In genomic region chr17:32091032-32091363, GRCm38 (mm10) we compare ENCODE assay signal across 8 mouse cellular contexts. TPM values are rescaled to one million over a fixed set of nuclear protein-coding genes. Genes with fewer than 3 reads are reported as not detected.
DNase-seq lines count a peak whose midpoint lies in the region; ATAC-seq and TF ChIP-seq lines count a peak whose summit lies in the region.

No protein-coding gene starts in this region.

- no peak for TF ChIP-seq CTCF in bone marrow, adult 2 months (IDR thresholded peaks at IDR 0.05; ENCODE audit: control insufficient read depth, insufficient read depth, low read length)
- no peak for TF ChIP-seq CTCF in heart, postnatal 0 days (IDR thresholded peaks at IDR 0.05; ENCODE audit: low read depth)

- H3K4me2 ChIP-seq in heart, embryonic 15.5 days: peak overlapping the region; percentile 62
- H3K4me2 ChIP-seq in heart, postnatal 0 days (ENCODE audit: low read depth, low read length): peak overlapping the region; percentile 57

- H3K27me3 ChIP-seq in heart, embryonic 15.5 days: no peaks in the 10 kb centered on the region
- H3K27me3 ChIP-seq in heart, postnatal 0 days (ENCODE audit: control insufficient read depth, insufficient read depth, low read length): no peaks in the 10 kb centered on the region

- ATAC-seq in heart, embryonic 15.5 days (replicated peaks; ENCODE audit: insufficient number of reproducible peaks, insufficient read depth, low FRiP score, low read depth): no peak; the same call in 1 of the 2 replicates
- peak; percentile 22; the same call in 1 of the 2 replicates for ATAC-seq in heart, postnatal 0 days (ENCODE audit: insufficient read depth, low read depth)

- H3K4me3 ChIP-seq in heart, embryonic 15.5 days: peak overlapping the region; percentile 43
- peak overlapping the region; percentile 64 for H3K4me3 ChIP-seq in bone marrow, adult 2 months (replicated peaks; ENCODE audit: control insufficient read depth, low read depth, low read length)
- H3K4me3 ChIP-seq in heart, postnatal 0 days (ENCODE audit: low read depth, low read length): peak overlapping the region; percentile 34
- H3K4me3 ChIP-seq in macrophage (ENCODE audit: inconsistent target): peak overlapping the region; percentile 23; the same call in 1 of the 2 replicates

- no peaks in the 10 kb centered on the region for H3K79me2 ChIP-seq in macrophage (ENCODE audit: inconsistent target)

- no peak for TF ChIP-seq EP300 in heart, postnatal 0 days (IDR thresholded peaks at IDR 0.05; ENCODE audit: low read depth)

- WGBS in heart, embryonic 15.5 days: 28% methylated on average over 1 of the region's 1 CpGs
- whole genome bisulfite sequencing in bone marrow, adult 2 months: 13% methylated on average over 1 of the region's 1 CpGs
- WGBS in heart, postnatal 0 days: 31% methylated on average over 1 of the region's 1 CpGs
- 30% methylated on average over 1 of the region's 1 CpGs for WGBS in macrophage (ENCODE audit: missing documents)

- no peak for TF ChIP-seq POLR2A in bone marrow, adult 2 months (IDR thresholded peaks at IDR 0.05; ENCODE audit: borderline replicate concordance, control insufficient read depth, low read depth, low read length)

- peaks cover 9% of the 10 kb centered on the region for H3K4me1 ChIP-seq in heart, embryonic 15.5 days (replicated peaks)
- H3K4me1 ChIP-seq in bone marrow, adult 2 months (ENCODE audit: control insufficient read depth, insufficient read depth, low read length): peaks cover 2% of the 10 kb centered on the region; the same call in 1 of the 2 replicates
- H3K4me1 ChIP-seq in heart, postnatal 0 days (ENCODE audit: control insufficient read depth, insufficient read depth): no peaks in the 10 kb centered on the region

- no peak for DNase-seq in heart, postnatal 4 days
- no peak for DNase-seq in heart, postnatal 0 days (ENCODE audit: low spot score)
- DNase-seq in left cerebral cortex, adult 18-20 months (ENCODE audit: low spot score in 2 of 2): no peak
- no peak for DNase-seq in right cerebral cortex, adult 18-20 months
- DNase-seq in thymus, postnatal 0 days (ENCODE audit: low spot score): no peak

- H3K36me3 ChIP-seq in heart, embryonic 15.5 days: no peaks in the 10 kb centered on the region
- no peaks in the 10 kb centered on the region for H3K36me3 ChIP-seq in heart, postnatal 0 days (replicated peaks; ENCODE audit: control insufficient read depth, insufficient read depth, low read length)
- no peaks in the 10 kb centered on the region for H3K36me3 ChIP-seq in macrophage (ENCODE audit: inconsistent target)

- H3K9ac ChIP-seq in heart, embryonic 15.5 days: 0 out of 2 replicates have a peak overlapping the region, but pooled peaks have one; percentile 25
- H3K9ac ChIP-seq in heart, postnatal 0 days (replicated peaks; ENCODE audit: low read depth, low read length): no peak overlapping the region; the same call in 1 of the 2 replicates

- no peaks in the 10 kb centered on the region for H3K9me3 ChIP-seq in heart, embryonic 15.5 days (replicated peaks)
- 0 out of 2 replicates have a peak, but pooled peaks cover 4% of the 10 kb centered on the region for H3K9me3 ChIP-seq in heart, postnatal 0 days (replicated peaks; ENCODE audit: control insufficient read depth, low read length)

- H3K27ac ChIP-seq in heart, embryonic 15.5 days: peak overlapping the region; percentile 47; the same call in 1 of the 2 replicates
- no peak overlapping the region for H3K27ac ChIP-seq in bone marrow, adult 2 months (ENCODE audit: control insufficient read depth, insufficient read depth, low read depth, low read length, poor library complexity)
- H3K27ac ChIP-seq in heart, postnatal 0 days (ENCODE audit: low read depth): peak overlapping the region; percentile 56
- no peak overlapping the region for H3K27ac ChIP-seq in macrophage

RNA-seq across cellular contexts. Expression of gene Hsf2bp, which starts 54.8 kb away (rescaled TPM):
- polyA plus RNA-seq in heart, embryonic 15.5 days (2015; fragmentation: Nextera tagmentation; extraction: Ambion mirVana): 0.04 and 0.26 TPM in 2 replicates
- under 1 TPM; 0.95 to 0.98 TPM for total RNA-seq in heart, postnatal 4 days (2021)
- polyA plus RNA-seq in bone marrow, adult 2 months (2011; ENCODE audit: insufficient read depth, insufficient read length, low replicate concordance, missing spikeins): 0.66 and 6.8 TPM in 2 replicates
- total RNA-seq in heart, postnatal 0 days (2014; rRNA removed; ENCODE audit: low replicate concordance): not detected in 2 replicates
- polyA plus RNA-seq in heart, postnatal 0 days (2015; fragmentation: Nextera tagmentation; extraction: Ambion mirVana): 0.19 and 0.29 TPM in 2 replicates
- total RNA-seq in macrophage (2018; cell fraction: chromatin; rRNA removed): not detected
- under 1 TPM in 7 of 26 experiments, not detected in 19; 0.07 to 0.38 (median 0.11) TPM for total RNA-seq in macrophage (2018; cell fraction: cytosol; rRNA removed)
- not detected for total RNA-seq in macrophage (2018; cell fraction: nucleus; rRNA removed)
- polyA plus RNA-seq in macrophage (2018): not detected in 3 replicates
- 1 to 10 TPM in 1 of 2 experiments, under 1 TPM in 1; 0.72 to 1.8 TPM for total RNA-seq in left cerebral cortex, adult 18-20 months (2021)
- polyA plus RNA-seq in thymus, postnatal 0 days (2015; fragmentation: Nextera tagmentation; extraction: Ambion mirVana): 0.29 and 0.69 TPM in 2 replicates

RNA-seq across cellular contexts. Expression of gene Rrp1b, which starts 55.1 kb away (rescaled TPM):
- 29.2 and 31.7 TPM in 2 replicates for polyA plus RNA-seq in heart, embryonic 15.5 days (2015; fragmentation: Nextera tagmentation; extraction: Ambion mirVana)
- 10 to 100 TPM; 16.2 to 16.8 TPM for total RNA-seq in heart, postnatal 4 days (2021)
- polyA plus RNA-seq in bone marrow, adult 2 months (2011; ENCODE audit: insufficient read depth, insufficient read length, low replicate concordance, missing spikeins): 18.1 and 40.3 TPM in 2 replicates
- 37.1 and 59.7 TPM in 2 replicates for total RNA-seq in heart, postnatal 0 days (2014; rRNA removed; ENCODE audit: low replicate concordance)
- 14.8 and 16.5 TPM in 2 replicates for polyA plus RNA-seq in heart, postnatal 0 days (2015; fragmentation: Nextera tagmentation; extraction: Ambion mirVana)
- total RNA-seq in macrophage (2018; cell fraction: chromatin; rRNA removed): 10 to 100 TPM in 20 of 26 experiments, 1 to 10 TPM in 6; 3.3 to 71.0 (median 25.1) TPM
- 1 to 10 TPM; 1.9 to 7.4 (median 4.5) TPM for total RNA-seq in macrophage (2018; cell fraction: cytosol; rRNA removed)
- 10 to 100 TPM in 13 of 26 experiments, 1 to 10 TPM in 13; 2.3 to 56.6 (median 9.9) TPM for total RNA-seq in macrophage (2018; cell fraction: nucleus; rRNA removed)
- polyA plus RNA-seq in macrophage (2018): 4.0 to 12.0 TPM (median 7.3 TPM) in 3 replicates
- 10 to 100 TPM; 19.5 to 19.7 TPM for total RNA-seq in left cerebral cortex, adult 18-20 months (2021)
- polyA plus RNA-seq in thymus, postnatal 0 days (2015; fragmentation: Nextera tagmentation; extraction: Ambion mirVana): 56.9 and 59.8 TPM in 2 replicates

Comparison
In these comparisons a context has a peak if more than half of its experiments do, and no peak if none do; other contexts are left out.
1. H3K27ac ChIP-seq: peak in heart, embryonic 15.5 days (single experiment) and heart, postnatal 0 days (single experiment); none in bone marrow, adult 2 months (single experiment) and macrophage (single experiment).
2. Peak in every context shown above with its lines, with median percentiles within 50 percentile points of each other: H3K4me3 ChIP-seq.